Mouse (Mus musculus) liver, embryonic 15.5 days (tissue): ENCODE data around the gene Trpv1. TPM values are rescaled to one million over a fixed set of nuclear protein-coding genes. Genes with fewer than 3 reads are reported as not detected.

Experiments
- ATAC-seq: fragments of 200-750 bp; cut with Nextera tagmentation; 2 replicates; pipeline ENCODE4 v1.8.0; 2017; ENCODE audit warnings: moderate number of reproducible peaks, mild to moderate bottlenecking, moderate library complexity; ENCODE audit not compliant: insufficient read depth
- H3K27ac ChIP-seq: fragments of 300-500 bp; sonication (generic); replicated peaks from 2 replicates; pipeline ENCODE4 v1.5.1; 2015; ENCODE audit warnings: mild to moderate bottlenecking, inconsistent platforms
- H3K27me3 ChIP-seq: fragments of 300-500 bp; sonication (generic); 2 replicates; pipeline ENCODE4 v1.6.1; 2015; ENCODE audit warnings: mild to moderate bottlenecking, inconsistent platforms
- H3K36me3 ChIP-seq: fragments of 300-500 bp; sonication (generic); replicated peaks from 2 replicates; pipeline ENCODE4 v1.6.1; 2015; ENCODE audit warnings: moderate library complexity, mild to moderate bottlenecking, inconsistent platforms
- H3K4me1 ChIP-seq: fragments of 300-500 bp; sonication (generic); replicated peaks from 2 replicates; pipeline ENCODE4 v1.6.1; 2015; ENCODE audit warnings: inconsistent platforms
- H3K4me2 ChIP-seq: fragments of 300-500 bp; sonication (generic); 2 replicates; pipeline ENCODE4 v1.6.1; 2015; ENCODE audit warnings: moderate library complexity, mild to moderate bottlenecking, inconsistent platforms
- H3K4me3 ChIP-seq: fragments of 300-500 bp; sonication (generic); replicated peaks from 2 replicates; pipeline ENCODE4 v1.5.1; 2015; ENCODE audit warnings: mild to moderate bottlenecking, inconsistent platforms
- H3K9ac ChIP-seq: fragments of 300-500 bp; sonication (generic); 2 replicates; pipeline ENCODE4 v1.6.1; 2015; ENCODE audit warnings: moderate library complexity, mild to moderate bottlenecking, inconsistent platforms
- H3K9me3 ChIP-seq: fragments of 300-500 bp; sonication (generic); replicated peaks from 2 replicates; pipeline ENCODE4 v1.6.1; 2016; ENCODE audit warnings: inconsistent platforms
- WGBS: fragments of 180-500 bp; shearing (Covaris S2); methylation state at CpG from one replicate; pipeline ENCODE4 v1.1.7; 2015; ENCODE audit warnings: mixed read lengths; ENCODE audit not compliant: insufficient replicate concordance; 5-methylcytosine and 5-hydroxymethylcytosine counted together
- polyA plus RNA-seq: library from polyadenylated mRNA; unstranded; fragments of >200 nt; fragmentation: Nextera tagmentation; extraction: Ambion mirVana; gene quantifications from 2 replicates; pipeline ENCODE4 v1.2.1, GENCODE M21; 2015

The Trpv1 gene
- polyA plus RNA-seq: 0.23 and 0.35 TPM in 2 replicates

DNA sequence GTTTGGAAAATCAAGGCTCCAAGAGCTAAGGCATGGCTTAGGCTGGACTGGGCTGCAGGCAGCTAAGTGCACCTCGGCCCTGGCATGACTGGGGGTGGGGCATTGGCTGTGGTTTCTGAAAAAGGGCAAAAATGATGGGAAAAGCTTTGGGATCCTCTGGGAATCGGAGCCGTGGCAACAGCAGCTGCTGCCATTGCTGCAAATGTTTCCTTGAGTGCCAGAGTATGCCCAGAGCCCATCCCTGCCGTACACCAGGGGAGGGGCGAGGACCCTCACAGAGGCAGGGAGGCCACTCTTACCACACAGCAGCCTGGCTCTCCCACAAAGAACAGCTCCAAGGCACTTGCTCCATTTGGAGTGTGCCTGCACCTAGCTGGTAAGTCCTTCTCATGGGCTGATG, at the start of gene Trpv1:
Gene Trpv1, plus strand, starts transcription at position 301 of the 400 bp plus-strand sequence.
- no peak within 1 kb of the TSS for H3K4me3 ChIP-seq
- H3K36me3 ChIP-seq: no peaks in the 10 kb centered on the region
- WGBS: 51% methylated on average over 5 of the region's 5 CpGs
- no peak within 1 kb of the TSS for H3K4me2 ChIP-seq
- H3K9me3 ChIP-seq: no peaks in the 10 kb centered on the region
- no peaks in the 10 kb centered on the region for H3K27me3 ChIP-seq
- no peak within 1 kb of the TSS for H3K27ac ChIP-seq
- H3K9ac ChIP-seq: no peak within 1 kb of the TSS
- no peaks in the 10 kb centered on the region for H3K4me1 ChIP-seq
- no peak for ATAC-seq

DNA sequence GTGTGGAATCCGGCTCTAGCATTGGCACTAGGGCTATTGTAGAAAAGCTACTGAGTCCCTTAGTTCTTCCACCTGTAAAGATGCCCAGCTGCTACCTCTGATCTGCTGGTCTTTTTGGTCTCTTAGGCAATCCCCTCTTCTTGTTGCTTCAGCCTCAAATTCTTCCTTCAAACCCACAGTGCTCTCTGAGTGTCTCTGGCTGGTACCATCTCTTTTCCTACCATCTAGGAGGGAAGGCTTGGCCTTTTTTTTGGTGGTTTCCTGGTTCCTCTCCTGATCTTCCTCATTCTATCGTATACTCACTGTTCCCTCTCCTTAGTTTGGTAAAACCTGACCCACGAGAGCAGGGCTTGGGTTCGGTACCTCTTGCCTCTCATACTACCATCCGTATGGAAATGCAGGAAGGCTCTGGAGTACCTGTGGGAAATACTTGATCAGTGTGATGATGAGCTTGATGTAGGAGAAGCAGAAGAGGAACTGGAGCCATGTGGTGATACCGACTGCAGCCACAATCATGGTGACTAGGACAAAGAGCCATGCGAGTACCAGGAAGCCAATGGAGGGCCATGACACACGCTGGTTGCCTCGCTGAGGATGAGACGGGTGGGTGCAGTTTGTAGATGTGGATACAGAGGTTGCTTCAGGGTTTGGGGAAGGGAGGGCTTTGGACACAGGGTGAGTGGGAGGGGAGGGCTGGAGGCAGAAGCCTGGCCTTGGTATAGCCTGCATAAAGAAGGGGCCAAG, 48.0 kb upstream of the Trpv1 start:
- H3K27ac ChIP-seq: no peak overlapping the region
- ATAC-seq: no peak
- WGBS: 69% methylated on average over 10 of the region's 10 CpGs

GRCm38 (mm10) chr11:73187231-73187630, 46.9 kb upstream of the Trpv1 start:
- Histone ChIP-seq H3K4me3 (no peak overlapping the region), H3K9ac (no peak overlapping the region), H3K4me1 (no peaks in the 10 kb centered on the region), H3K27me3 (no peaks in the 10 kb centered on the region), H3K27ac (no peak overlapping the region), H3K4me2 (no peak overlapping the region), H3K9me3 (no peaks in the 10 kb centered on the region), H3K36me3 (peaks cover 63% of the 10 kb centered on the region)
- WGBS: 74% methylated on average over 6 of the region's 6 CpGs
- ATAC-seq: no peak

More for the DNA sequence above, 48.0 kb upstream of the Trpv1 start:
- Histone ChIP-seq H3K27me3 (no peaks in the 10 kb centered on the region), H3K36me3 (peaks cover 57% of the 10 kb centered on the region), H3K9me3 (no peaks in the 10 kb centered on the region), H3K9ac (no peak overlapping the region), H3K4me3 (no peak overlapping the region), H3K4me2 (no peak overlapping the region), H3K4me1 (no peaks in the 10 kb centered on the region)

DNA sequence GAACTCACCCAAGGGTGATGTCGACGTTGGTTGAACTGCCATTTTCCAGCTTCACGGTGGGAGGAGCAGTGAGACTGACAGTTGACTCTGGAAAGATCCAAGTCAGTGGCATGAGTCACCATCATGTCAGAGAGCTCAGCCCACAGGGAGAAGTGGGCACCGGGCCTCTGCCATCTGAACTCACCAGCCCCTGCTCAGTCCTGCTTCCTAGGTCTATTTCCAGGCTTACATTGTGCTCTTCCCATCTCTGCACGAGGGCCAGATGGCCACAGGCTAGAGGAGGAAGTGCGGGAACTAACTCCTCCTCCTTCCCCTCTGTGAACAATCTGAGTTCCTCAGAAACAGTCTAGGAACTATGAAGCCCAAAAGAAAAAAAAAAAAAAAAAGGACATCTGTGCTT, 41.0 kb upstream of the Trpv1 start:
- no peak for ATAC-seq
- Histone ChIP-seq H3K27me3 (no peaks in the 10 kb centered on the region), H3K4me2 (no peak overlapping the region), H3K9me3 (no peaks in the 10 kb centered on the region), H3K4me3 (no peak overlapping the region), H3K36me3 (peaks cover 38% of the 10 kb centered on the region; the same call in 1 of the 2 replicates), H3K9ac (no peak overlapping the region), H3K4me1 (peaks cover 5% of the 10 kb centered on the region), H3K27ac (no peak overlapping the region)
- 55% methylated on average over 6 of the region's 6 CpGs for whole genome bisulfite sequencing

GRCm38 (mm10) chr11:73194444-73194843, 39.6 kb upstream of the Trpv1 start:
- peaks cover 27% of the 10 kb centered on the region; the same call in 1 of the 2 replicates for H3K36me3 ChIP-seq
- H3K4me2 ChIP-seq: no peak overlapping the region
- H3K27ac ChIP-seq: no peak overlapping the region
- 51% methylated on average over 2 of the region's 2 CpGs for WGBS
- peaks cover 12% of the 10 kb centered on the region for H3K4me1 ChIP-seq
- no peak for ATAC-seq
- H3K4me3 ChIP-seq: no peak overlapping the region
- no peaks in the 10 kb centered on the region for H3K9me3 ChIP-seq
- no peak overlapping the region for H3K9ac ChIP-seq
- H3K27me3 ChIP-seq: no peaks in the 10 kb centered on the region

DNA sequence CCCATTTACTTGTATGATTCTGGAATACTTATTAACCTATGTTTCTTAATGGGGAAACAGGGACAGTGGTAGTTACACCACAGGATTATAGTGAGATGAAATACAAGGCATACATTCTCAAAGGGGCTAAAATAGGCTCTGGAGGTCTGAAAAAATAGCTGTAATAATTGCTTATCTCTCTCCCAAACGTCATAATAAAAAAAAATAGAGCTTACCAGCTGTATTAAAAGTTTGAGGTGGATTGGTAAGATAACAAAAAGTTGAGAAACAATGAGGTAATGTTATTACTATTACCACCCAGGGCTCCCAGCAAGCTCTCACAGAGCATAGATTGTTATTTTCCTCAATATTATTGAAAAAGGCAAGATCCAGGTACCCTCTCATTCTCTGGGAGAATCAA, 35.9 kb upstream of the Trpv1 start:
- 0 out of 2 replicates have a peak, but pooled peaks cover 6% of the 10 kb centered on the region for H3K36me3 ChIP-seq
- 0 out of 2 replicates have a peak overlapping the region, but pooled peaks have one; percentile 74 for H3K27ac ChIP-seq
- H3K9ac ChIP-seq: peak overlapping the region; percentile 86
- ATAC-seq: no peak
- peak overlapping the region; percentile 97 for H3K4me2 ChIP-seq
- H3K27me3 ChIP-seq: no peaks in the 10 kb centered on the region
- H3K4me1 ChIP-seq: peaks cover 30% of the 10 kb centered on the region
- no peaks in the 10 kb centered on the region for H3K9me3 ChIP-seq
- WGBS: 0% methylated on average over 1 of the region's 1 CpGs
- peak overlapping the region; percentile 76 for H3K4me3 ChIP-seq

GRCm38 (mm10) chr11:73198603-73199229, 35.4 kb upstream of the Trpv1 start, which contains the start of gene Ctns:
Gene Ctns (minus strand): TSS chr11:73199042.
- Histone ChIP-seq H3K36me3 (0 out of 2 replicates have a peak, but pooled peaks cover 6% of the 10 kb centered on the region), H3K27me3 (no peaks in the 10 kb centered on the region), H3K4me1 (peaks cover 30% of the 10 kb centered on the region), H3K9me3 (no peaks in the 10 kb centered on the region), H3K9ac (peak within 1 kb of the TSS; percentile 86), H3K27ac (peak within 1 kb of the TSS; percentile 79), H3K4me2 (peak within 1 kb of the TSS; percentile 97), H3K4me3 (peak within 1 kb of the TSS; percentile 76)
- 2% methylated on average over 22 of the region's 22 CpGs for WGBS
- peak; percentile 96 for ATAC-seq

GRCm38 (mm10) chr11:73199230-73199712, 34.8 kb upstream of the Trpv1 start, which contains the start of gene Shpk:
Gene Shpk (plus strand): TSS chr11:73199460.
- peak within 1 kb of the TSS; percentile 86 for H3K9ac ChIP-seq
- H3K4me2 ChIP-seq: peak within 1 kb of the TSS; percentile 97
- no peaks in the 10 kb centered on the region for H3K9me3 ChIP-seq
- peak; percentile 96 for ATAC-seq
- no peaks in the 10 kb centered on the region for H3K27me3 ChIP-seq
- H3K36me3 ChIP-seq: 0 out of 2 replicates have a peak, but pooled peaks cover 6% of the 10 kb centered on the region
- peak within 1 kb of the TSS; percentile 79 for H3K27ac ChIP-seq
- H3K4me3 ChIP-seq: peak within 1 kb of the TSS; percentile 76
- 0% methylated on average over 32 of the region's 32 CpGs for WGBS
- H3K4me1 ChIP-seq: peaks cover 30% of the 10 kb centered on the region

- H3K4me1 ChIP-seq: peaks cover 30% of the 10 kb centered on the region
- peak; percentile 10 for ATAC-seq
- H3K27ac ChIP-seq: peak overlapping the region; percentile 79
- 2% methylated on average over 12 of the region's 12 CpGs for WGBS
- peak overlapping the region; percentile 76 for H3K4me3 ChIP-seq
- H3K9me3 ChIP-seq: no peaks in the 10 kb centered on the region
- peak overlapping the region; percentile 85 for H3K9ac ChIP-seq
- 0 out of 2 replicates have a peak, but pooled peaks cover 6% of the 10 kb centered on the region for H3K36me3 ChIP-seq
- no peaks in the 10 kb centered on the region for H3K27me3 ChIP-seq
- H3K4me2 ChIP-seq: peak overlapping the region; percentile 97
Measured at GRCm38 (mm10) chr11:73199879-73200278, 34.2 kb upstream of the Trpv1 start.

DNA sequence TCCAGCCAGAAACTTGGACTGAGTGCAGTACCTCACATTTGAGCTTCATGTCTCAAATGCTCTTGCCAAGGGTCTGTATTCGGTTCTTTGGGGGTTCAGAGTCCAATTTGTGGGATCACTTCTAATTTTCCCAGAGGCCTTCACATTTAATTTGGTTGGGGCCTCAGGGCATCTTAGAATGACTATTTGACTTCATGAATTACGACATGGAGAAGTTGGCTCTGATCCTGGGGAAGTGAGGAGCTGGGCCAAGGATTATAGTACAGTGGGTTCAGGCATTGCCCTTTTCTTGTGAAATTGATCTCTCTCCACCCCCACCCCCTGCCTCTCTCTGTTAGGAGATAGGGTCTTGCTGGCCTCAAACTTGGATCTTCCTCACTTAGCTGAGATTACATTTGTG, 33.1 kb upstream of the Trpv1 start:
- H3K9me3 ChIP-seq: no peaks in the 10 kb centered on the region
- H3K4me1 ChIP-seq: peaks cover 30% of the 10 kb centered on the region
- H3K36me3 ChIP-seq: 0 out of 2 replicates have a peak, but pooled peaks cover 1% of the 10 kb centered on the region
- 72% methylated on average over 2 of the region's 2 CpGs for WGBS
- H3K4me2 ChIP-seq: no peak overlapping the region
- H3K27me3 ChIP-seq: no peaks in the 10 kb centered on the region
- H3K4me3 ChIP-seq: no peak overlapping the region
- H3K27ac ChIP-seq: no peak overlapping the region
- no peak overlapping the region for H3K9ac ChIP-seq
- ATAC-seq: no peak

DNA sequence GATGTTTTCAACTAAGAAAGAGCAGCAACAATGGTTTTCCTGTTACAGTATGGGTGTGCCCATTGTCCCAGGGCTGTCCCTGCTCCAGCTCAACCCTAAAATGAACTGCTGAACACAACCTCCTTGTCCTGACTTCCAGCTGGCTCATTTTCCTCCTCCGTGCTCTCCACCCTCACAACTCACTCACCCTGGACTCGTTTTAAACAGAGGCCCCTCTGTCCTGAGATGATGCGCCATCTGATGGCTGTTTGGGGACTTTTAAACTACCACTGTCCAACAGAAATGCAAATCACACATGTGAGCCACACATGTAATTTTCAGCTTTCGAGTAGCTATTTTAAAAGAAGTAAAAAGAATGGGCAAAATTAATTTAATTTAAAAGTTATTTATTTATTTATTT, 32.5 kb upstream of the Trpv1 start:
- ATAC-seq: no peak
- Histone ChIP-seq H3K4me3 (no peak overlapping the region), H3K4me2 (no peak overlapping the region), H3K9me3 (no peaks in the 10 kb centered on the region), H3K9ac (no peak overlapping the region), H3K4me1 (peaks cover 30% of the 10 kb centered on the region), H3K27me3 (no peaks in the 10 kb centered on the region), H3K27ac (no peak overlapping the region), H3K36me3 (no peaks in the 10 kb centered on the region)
- WGBS: 36% methylated on average over 4 of the region's 4 CpGs
